Mouse (Mus musculus): ENCODE measurements around the gene Ranbp2.

The Ranbp2 gene

DNA sequence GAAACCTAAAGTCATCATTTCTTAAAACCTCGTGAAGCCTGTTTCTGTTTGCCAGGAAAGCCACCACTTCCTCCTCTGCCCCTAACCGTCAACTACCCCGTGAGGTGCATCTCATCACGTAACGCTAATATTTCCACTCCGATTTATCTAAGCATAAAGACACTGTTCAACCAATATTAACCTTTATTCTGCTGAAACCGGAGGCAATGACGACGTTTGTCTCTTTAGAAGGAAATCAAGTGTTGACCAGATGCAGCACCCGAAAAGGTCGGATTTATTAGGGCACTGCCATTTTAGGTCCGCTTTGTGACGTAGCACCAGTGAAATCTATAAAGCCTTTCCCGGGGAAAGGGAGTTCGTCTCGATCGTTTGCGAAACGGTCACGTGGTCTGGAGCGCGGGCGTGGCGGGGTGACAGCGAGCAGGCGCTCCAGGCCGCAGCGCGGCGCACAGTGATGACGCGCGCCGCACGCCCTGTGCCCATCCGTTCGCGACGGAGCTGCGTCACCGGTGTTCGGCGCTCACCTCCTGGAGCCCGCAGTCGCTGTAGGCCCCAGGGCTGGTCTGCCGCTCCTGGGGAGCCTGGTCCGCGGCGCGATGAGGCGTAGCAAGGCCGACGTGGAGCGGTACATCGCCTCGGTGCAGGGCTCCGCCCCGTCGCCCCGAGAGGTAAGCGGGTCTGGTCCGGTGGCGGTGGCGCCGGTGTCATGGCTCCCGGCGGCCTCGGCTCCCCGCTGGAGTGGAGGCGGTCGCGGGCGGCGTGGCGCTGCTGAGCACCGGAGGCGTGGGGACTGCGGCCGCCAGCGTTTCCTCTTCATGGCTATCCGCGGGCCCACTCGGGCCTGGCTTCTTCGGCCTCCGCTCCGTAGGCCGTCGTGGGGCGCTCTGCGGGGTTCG is at the start of gene Ranbp2:
TSS of gene Ranbp2 (plus strand) at position 537 of the 896 bp plus-strand sequence.
- peak; percentile 98 for DNase-seq (ENCODE audit: low read depth, low spot score)

DNA sequence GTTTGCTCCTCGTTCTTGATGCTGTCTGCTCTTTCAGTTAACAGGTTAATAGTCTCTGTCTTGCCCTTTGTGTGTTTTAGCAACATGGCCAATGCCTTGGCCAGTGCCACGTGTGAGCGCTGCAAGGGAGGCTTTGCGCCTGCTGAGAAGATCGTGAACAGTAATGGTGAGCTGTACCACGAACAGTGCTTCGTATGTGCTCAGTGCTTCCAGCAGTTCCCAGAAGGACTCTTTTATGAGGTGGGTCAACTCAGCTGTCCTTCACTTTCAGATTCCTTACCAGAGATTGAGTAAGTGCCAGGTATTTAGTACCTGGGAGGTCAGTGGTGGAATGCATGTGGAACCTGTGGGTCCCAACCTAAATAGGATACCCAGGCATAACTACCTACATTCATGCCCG is 47.8 kb upstream of the Ranbp2 start:
- DNase-seq (ENCODE audit: low read depth, low spot score), result no peak

DNA sequence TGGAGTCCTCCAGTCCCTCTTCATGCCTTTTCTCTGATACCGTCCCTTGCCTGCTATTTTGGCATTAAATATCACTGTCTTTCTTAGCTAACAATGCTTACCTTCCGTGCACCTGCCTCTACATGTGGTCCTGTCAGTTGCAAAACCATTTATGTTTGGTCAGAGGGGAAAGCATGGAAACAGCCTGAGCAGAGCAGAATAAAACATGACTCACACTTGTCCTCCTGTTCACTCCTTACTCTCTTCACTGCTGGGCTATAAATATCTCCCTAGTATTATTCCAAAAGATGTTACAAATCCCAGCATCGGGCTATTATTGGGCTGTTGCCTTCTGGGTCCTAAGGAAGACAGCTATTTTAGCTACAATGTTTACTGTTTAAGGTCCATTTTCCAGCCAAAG is 44.9 kb upstream of the Ranbp2 start:
- DNase-seq (ENCODE audit: low read depth, low spot score), result no peak

DNA sequence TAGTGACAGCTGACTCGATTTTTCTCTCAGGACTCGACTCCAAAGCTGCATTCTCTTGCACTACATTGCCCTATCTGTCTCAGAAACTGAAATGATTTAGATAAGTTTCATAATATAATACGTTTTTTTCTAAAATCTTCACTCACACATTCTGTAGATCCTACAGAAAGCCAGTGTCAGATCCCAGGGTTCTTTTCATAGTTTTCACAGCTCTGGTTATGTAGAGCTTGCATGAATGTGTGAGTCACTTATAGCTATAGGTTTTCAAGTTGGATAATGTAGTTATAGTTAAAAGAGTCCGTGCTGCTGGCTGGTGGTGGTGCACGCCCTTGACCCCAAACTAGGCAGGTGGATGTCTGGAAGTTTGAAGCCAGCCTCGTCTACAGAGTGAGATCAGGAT is 42.1 kb upstream of the Ranbp2 start:
- no peak for DNase-seq (ENCODE audit: low read depth, low spot score)

DNA sequence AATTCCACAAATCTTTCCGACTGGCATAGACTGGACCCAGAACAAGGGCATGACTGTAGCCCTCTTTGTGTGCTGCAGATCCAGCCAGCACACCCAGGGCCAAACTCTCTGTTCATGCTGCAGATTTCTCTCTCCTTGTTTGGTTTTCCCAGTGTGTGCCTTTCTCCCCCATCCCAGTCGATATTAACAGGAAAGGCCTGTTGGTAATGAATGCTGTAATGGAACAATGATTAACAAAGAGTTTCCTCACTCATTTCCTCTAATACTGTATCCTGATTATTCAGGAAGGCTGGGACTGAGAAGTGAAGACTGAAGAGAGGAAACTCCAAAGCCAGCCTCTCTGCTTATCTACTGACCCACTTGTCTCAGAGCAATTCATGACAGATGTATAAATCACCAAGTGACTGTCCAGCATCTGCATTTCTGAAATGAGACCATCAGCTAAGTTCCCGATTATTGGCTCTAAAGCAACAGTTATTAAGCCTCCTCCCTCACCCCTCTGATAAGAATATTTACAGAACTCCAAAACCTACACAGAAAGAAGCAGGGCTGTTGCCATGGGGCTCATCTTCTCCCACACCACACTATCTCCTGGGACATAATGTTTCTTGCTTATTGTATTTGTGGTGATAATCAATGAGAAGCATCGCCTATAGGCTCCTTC is 41.3 kb upstream of the Ranbp2 start:
- DNase-seq (ENCODE audit: low read depth, low spot score), result no peak

DNA sequence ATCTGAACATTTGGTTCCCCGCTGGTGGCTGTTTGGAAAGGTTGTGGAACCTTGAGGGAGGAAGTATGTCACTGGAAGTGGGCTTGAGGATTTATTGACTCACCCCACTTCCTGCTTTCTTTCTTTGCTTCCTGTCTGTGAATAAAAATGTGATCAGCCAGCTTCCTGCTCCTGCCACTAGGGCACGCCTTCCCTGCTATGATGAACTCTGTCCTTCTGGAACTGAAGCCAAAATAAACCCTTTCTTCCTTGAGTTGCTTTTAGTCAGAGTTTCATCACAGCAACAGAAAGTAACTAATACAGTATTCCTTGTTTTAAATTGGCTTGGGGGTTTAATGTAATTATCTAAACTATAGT is 40.8 kb upstream of the Ranbp2 start:
- DNase-seq (ENCODE audit: low read depth, low spot score), result no peak

DNA sequence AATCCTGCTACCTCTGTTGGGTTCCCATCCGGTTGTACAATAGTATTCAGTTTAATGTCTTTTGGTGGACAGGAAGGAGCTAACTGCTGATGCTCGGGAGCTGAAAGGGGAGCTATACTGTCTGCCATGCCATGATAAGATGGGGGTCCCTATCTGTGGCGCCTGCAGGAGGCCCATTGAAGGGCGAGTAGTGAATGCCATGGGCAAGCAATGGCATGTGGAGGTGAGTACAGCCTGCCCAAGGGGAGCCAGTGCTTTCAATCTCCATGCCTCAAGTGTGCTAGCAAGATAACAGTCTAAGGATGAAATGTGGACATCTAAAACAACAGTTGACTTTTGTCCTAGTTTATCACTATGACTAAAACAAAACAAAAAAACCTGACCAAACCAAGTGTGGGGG is 34.4 kb upstream of the Ranbp2 start:
- no peak for DNase-seq (ENCODE audit: low read depth, low spot score)

DNA sequence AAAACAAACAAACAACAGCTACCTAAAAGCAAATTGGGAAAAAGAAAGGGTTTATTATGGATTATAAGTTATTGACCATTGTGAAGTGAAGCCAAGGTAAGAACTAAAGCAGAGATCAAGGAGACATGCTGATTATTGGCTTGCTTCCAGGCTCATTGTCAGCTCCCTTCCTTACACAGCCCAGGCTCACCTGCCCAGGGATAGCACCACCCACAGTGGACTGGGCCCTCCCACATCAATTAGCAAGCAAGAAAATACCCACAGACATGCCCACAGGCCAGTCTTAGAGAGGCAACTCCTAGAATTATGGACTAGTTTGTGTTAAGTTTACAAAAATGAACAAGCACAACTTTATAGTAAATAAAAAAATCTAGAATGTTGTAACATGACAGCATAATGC is 33.9 kb upstream of the Ranbp2 start:
- no peak for DNase-seq (ENCODE audit: low read depth, low spot score)

DNA sequence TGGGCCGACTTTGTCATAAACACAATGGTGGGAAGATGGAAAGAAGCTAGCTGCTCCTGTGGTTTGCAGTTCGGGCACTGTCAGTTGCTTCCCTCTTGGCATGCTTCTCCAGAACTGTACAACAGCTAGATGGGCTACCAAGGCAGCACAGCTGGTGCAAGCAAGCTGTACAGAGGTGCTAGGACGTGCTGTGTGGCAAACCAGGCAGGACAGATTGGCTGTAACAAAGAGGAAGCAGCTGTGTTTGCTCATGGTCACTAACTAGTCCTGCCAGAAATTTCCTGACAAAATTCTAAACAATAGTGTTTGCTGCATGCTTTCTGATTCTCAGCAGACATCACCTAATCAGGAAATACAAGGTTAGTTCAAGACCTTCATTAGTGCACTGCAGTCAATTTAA is 30.0 kb upstream of the Ranbp2 start:
- DNase-seq (ENCODE audit: low read depth, low spot score), result no peak

DNA sequence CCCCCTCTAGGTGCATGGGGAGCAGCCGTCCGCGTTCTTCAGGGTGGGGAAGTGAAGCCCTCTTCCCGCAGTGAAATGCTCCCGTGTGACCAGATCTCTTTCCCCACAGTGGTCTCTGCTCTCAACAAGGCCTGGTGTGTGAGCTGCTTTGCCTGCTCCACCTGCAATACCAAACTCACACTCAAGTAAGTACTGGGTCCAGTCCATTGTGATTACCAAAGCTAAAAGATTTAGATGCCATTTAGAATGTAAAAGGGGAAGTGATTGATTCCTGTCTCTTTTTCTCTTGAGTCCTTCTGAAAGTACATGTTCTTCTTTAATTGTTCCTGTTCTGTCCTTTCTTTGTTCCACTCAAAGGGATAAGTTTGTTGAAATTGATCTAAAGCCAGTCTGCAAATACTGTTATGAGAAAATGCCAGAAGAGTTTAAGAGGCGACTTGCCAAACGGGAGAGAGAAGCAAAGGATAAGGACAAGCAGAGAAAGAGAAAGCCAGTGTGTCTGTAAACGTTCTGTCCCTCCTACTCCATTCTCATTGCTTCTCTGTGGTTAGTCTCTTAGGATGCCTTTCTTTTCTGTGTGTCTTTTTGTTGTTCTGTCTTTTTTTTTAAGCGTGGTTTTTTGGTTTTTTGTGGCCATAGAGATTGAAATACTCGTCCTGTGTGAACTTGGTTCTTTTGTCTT is 28.3 kb upstream of the Ranbp2 start:
- no peak for DNase-seq (ENCODE audit: low read depth, low spot score)

DNA sequence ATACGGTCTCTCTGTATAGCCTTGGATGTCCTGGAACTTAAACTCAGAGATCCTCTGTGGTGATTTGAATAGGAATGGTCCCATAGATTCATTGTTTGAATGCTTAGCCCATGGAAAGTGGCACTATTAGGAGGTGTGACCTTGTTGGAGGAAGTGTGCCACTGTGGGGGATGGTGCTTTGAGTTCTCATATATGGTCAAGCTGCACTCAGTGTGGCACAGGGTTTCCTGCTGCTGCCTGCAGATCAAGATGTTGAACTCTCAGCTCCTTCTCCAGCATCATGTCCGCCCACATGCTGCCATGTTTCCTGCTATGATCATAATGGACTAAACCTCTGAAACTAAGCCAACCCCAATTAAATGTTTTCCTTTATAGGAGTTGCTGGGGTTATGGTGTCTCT is 18.8 kb upstream of the Ranbp2 start:
- no peak for DNase-seq (ENCODE audit: low read depth, low spot score)

DNA sequence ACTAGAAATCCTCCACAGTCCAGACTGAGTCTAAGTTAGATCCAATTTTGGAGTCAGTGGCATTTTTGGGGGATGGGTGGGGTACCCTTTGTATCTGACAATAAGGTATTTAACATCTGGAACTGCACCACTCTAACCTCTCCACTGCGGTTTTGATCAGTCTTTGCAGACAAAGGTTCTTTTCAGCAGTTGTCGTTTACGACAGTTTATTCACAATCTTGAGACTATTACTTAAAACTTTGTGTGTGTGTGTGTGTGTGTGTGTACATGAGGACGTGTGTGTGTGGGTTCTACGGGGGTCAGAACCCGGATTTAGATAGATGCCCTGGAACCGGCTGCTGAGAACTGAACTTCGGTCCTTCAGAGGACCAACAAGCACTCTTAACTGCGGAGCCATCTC is 870 bp upstream of the Ranbp2 start:
- peak; percentile 14 for DNase-seq (ENCODE audit: low read depth, low spot score)

DNA sequence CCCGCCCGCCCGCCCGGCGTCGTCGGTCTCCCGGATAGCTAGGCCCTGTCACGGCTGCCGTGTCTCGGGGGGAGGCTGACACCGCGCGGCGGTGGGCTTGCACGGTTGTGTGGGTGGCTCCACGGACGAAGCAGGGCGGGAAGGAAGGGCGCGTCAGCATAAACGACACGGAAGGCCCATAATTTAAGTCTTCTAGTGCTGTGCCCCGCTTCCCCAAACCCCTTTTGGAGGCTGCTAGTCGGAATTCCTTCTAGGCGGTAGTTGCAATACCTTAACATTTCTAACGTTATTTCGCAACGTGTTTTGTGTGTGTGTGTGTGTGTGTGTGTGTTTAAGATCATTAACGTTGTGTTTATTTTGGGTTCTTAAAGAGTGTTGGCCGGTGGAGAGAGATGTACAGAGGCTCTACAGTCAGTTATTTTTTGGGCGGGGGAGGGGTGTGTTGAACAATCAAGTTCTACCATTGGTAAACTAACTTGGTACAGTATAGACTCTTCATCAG is 611 bp downstream of the Ranbp2 start:
- DNase-seq (ENCODE audit: low read depth, low spot score), result peak; percentile 7

DNA sequence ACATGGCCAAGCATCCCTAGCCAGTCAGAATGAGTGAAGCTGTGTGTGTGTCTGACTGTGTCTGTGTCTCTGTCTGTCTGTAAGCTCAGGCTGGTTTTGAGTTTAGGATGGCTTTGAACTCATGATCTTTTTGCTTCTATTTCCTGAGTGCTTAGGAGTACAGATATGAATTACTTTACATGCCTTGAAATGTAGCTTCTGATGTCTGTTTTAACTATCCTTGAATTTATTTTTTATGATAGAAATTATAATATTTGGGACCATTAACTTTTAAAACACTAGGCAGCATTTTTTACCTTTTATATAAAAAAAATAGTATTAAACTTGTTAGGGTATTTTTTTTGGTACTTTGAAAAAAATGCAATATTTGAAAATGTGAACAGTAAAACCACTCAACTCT is 4.9 kb downstream of the Ranbp2 start:
- DNase-seq (ENCODE audit: low read depth, low spot score), result no peak

DNA sequence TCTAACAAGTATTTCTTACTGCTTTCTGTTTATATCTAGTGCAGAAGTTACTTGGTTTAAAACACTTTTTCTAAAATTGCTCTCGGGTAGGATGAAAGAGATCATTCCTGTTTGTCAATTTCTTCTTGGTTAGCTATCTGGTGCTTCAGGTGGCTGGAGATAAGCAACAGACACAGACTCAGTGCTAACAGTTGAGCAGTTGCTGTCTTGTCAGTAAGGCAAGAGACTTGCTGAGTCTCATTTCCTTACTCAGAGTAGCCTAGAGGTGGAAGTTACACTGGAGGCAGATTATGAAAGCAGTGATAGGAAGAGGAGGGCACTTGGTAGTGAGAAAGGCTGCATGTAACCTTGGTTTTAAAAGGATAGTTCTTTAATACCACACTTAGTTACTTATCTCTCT is 5.5 kb downstream of the Ranbp2 start:
- DNase-seq (ENCODE audit: low read depth, low spot score), result no peak

DNA sequence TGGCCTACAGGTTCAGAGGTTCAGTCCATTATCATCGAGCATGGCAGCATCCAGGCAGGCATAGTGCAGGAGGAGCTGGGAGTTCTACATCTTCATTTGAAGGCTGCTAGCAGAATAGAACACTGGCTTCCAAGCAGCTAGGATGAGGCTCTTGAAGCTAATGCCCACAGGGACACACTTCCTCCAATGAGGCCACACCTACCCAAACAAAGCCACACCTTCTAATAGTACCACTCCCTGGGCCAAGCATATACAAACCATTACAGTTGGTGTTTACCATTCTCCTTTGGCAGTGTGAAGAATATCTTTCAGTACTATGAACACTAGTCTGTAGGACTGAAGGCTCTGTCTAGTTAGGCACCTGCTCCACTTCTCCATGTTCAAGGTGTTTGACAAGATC is 13.2 kb downstream of the Ranbp2 start:
- DNase-seq (ENCODE audit: low read depth, low spot score), result no peak

DNA sequence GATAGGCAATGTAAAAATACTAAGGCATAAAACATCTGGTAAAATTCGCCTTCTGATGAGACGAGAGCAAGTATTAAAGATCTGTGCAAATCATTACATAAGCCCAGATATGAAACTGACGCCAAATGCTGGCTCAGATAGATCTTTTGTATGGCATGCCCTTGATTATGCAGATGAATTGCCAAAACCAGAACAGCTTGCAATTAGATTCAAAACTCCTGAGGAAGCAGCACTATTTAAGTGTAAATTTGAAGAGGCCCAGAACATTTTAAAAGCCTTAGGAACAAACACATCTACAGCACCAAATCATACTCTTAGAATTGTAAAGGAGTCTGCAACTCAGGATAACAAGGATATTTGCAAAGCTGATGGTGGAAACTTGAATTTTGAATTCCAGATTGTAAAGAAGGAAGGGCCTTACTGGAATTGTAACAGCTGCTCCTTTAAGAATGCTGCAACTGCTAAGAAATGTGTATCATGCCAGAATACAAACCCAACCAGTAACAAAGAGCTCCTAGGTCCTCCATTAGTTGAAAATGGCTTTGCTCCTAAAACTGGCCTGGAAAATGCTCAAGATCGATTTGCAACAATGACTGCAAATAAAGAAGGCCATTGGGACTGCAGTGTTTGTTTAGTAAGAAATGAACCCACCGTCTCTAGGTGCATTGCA is 30.5 kb downstream of the Ranbp2 start:
- no peak for DNase-seq (ENCODE audit: low read depth, low spot score)

DNA sequence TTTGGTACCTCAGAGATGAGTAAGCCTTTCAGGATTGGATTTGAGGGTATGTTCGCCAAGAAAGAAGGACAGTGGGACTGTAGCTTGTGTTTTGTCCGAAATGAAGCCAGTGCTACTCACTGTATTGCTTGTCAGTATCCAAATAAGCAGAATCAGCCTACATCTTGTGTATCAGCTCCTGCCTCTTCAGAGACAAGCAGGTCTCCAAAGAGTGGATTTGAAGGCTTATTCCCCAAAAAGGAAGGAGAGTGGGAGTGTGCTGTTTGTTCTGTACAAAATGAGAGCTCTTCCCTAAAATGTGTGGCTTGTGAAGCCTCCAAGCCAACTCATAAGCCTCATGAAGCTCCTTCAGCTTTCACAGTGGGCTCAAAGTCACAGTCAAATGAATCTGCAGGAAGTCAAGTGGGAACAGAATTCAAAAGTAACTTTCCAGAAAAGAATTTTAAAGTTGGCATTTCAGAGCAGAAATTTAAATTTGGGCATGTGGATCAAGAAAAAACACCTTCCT is 31.4 kb downstream of the Ranbp2 start:
- DNase-seq (ENCODE audit: low read depth, low spot score), result no peak

DNA sequence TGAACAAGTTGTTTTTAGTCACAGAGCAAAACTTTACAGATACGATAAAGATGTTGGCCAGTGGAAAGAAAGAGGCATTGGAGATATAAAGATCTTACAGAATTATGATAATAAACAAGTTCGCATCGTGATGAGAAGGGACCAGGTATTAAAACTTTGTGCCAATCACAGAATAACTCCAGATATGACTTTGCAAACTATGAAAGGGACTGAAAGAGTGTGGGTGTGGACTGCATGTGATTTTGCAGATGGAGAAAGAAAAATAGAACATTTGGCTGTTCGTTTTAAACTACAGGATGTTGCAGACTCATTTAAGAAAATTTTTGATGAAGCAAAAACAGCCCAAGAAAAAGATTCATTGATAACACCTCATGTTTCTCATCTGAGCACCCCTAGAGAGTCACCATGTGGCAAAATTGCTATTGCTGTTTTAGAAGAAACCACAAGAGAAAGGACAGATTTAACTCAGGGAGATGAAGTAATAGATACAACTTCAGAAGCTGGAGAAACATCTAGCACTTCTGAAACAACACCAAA is 33.3 kb downstream of the Ranbp2 start:
- no peak for DNase-seq (ENCODE audit: low read depth, low spot score)

DNA sequence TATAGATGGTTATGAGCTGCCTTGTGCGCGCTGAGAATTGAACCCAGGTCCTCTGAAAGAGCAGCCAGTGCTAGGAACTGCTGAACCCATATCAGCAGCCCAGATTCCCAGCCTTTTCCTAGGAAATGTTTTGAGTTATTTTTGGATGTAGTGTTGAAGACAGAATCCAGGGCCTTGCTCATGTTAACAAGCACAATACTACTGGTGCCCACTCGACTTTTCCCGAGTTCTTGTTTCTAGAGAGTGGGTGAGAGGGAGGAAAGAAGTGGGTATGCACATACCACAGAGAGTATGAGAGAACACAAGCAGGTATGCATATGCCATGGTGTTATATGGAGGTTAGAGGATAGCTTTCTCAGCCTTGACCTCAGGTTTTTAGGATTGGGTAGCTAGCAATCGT is 44.3 kb downstream of the Ranbp2 start:
- no peak for DNase-seq (ENCODE audit: low read depth, low spot score)

DNA sequence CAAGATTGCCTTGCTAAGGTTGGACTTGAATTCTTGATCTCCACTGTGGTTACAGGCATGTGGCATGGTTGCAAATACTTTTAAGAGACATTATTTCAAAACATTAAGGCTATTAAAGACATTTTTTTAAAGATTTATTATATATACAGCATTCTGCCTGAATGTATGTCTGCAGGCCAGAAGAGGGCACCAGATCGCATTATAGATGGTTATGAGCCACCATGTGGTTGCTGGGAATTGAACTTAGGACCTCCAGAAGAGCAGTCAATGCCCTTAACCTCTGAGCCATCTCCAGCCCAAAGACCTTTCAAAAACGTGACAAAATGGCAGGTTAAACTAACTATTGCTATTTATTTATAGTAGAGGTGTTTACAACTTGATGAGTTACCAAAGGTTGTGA is 48.9 kb downstream of the Ranbp2 start:
- DNase-seq (ENCODE audit: low read depth, low spot score), result no peak

DNA sequence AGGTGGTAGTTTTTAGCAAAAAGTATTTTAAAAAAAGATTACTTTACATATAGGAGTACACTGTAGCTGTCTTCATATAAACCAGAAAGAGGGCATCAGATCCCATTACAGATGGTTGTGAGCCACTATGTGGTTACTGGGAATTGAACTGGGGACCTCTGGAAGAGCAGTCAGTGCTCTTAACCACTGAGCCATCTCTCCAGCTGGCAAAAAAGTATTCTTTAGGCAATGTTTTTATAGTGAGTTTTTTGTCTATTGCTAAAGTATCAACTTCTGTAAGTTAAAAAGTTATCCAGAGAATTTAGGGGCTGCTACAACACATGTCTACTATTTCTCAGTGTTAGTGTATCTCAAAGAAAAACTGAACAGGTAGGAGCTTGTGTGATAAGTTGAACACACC is 50.0 kb downstream of the Ranbp2 start:
- no peak for DNase-seq (ENCODE audit: low read depth, low spot score)

All from embryo, embryonic 11.5 days (tissue).